9 mouse cellular contexts compared by ENCODE assay signal in the genomic region with DNA sequence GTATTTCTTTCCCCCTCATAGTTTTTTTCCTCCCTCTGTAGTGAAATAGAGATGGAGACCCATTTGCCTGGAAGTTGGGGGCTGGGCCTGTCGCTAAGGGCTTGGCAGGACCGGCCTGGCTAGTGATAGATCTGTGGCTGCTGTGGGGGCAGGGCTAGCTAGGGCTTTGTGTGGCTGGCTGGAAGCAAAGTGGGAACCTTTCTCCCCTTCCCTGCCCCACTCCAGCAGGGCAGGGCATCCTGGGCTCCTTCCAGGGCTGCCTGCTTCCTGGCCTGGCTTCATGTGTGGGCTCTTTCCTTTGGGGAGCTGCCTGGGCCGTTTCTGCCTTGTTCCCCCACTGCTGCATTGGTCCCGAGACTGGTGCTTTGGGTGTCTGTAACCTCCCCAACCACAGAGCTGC. TPM values are rescaled to one million over a fixed set of nuclear protein-coding genes. Genes with fewer than 3 reads are reported as not detected.
A peak's percentile ranks its signal among the peaks of the same experiment; 100 is the strongest.
DNase-seq lines count a peak whose midpoint lies in the region; ATAC-seq and TF ChIP-seq lines count a peak whose summit lies in the region.
"Had no signal": no experiment of that assay in that cellular context is flagged by ENCODE, and none has a peak within 500 bp of the region (broad histone marks: within the 10 kb centered on the region; RNA-seq: fewer than 3 reads in every experiment).

No protein-coding gene starts in this region.

- no peaks in the 10 kb centered on the region for H3K9me3 ChIP-seq in forebrain, embryonic 16.5 days (ENCODE audit: control insufficient read depth, low read length)
- no peaks in the 10 kb centered on the region for H3K9me3 ChIP-seq in limb, embryonic 10.5 days (replicated peaks)
- H3K9me3 ChIP-seq in midbrain, embryonic 15.5 days, result no peaks in the 10 kb centered on the region
- H3K9me3 ChIP-seq: G1E had no signal

- no peak for TF ChIP-seq CTCF in thymus, adult 2 months (IDR thresholded peaks at IDR 0.05; ENCODE audit: borderline replicate concordance, control insufficient read depth, extremely low read depth, insufficient read depth, low read length, poor library complexity)

- peak; percentile 80 for ATAC-seq in forebrain, embryonic 16.5 days
- ATAC-seq in midbrain, embryonic 15.5 days (replicated peaks), result peak; percentile 19; the same call in 1 of the 2 replicates

- H3K36me3 ChIP-seq in forebrain, embryonic 16.5 days (ENCODE audit: control insufficient read depth, insufficient read depth), result peaks cover 7% of the 10 kb centered on the region
- H3K36me3 ChIP-seq in limb, embryonic 10.5 days, result peaks cover 88% of the 10 kb centered on the region
- peaks cover 8% of the 10 kb centered on the region; the same call in 1 of the 2 replicates for H3K36me3 ChIP-seq in midbrain, embryonic 15.5 days (replicated peaks)
- peaks cover 32% of the 10 kb centered on the region for H3K36me3 ChIP-seq in thymus, adult 2 months (ENCODE audit: control insufficient read depth, insufficient read depth, low read length)

- DNase-seq in gastrocnemius, postnatal 10 days, result peak; percentile 47
- DNase-seq in gastrocnemius, postnatal 4 days (ENCODE audit: low spot score in 2 of 2), result no peak
- peak; percentile 60 for DNase-seq in adipocyte (ENCODE audit: low spot score)
- peak; percentile 74 for DNase-seq in limb, embryonic 10.5 days (ENCODE audit: low spot score)
- DNase-seq in thymus, adult 2 months, result no peak
- DNase-seq in spleen, adult 12 weeks (ENCODE audit: low spot score), result no peak

- no peaks in the 10 kb centered on the region for H3K27me3 ChIP-seq in forebrain, embryonic 16.5 days (replicated peaks; ENCODE audit: control insufficient read depth, insufficient read depth, low read length)
- H3K27me3 ChIP-seq in limb, embryonic 10.5 days (ENCODE audit: low read depth, poor library complexity, severe bottlenecking), result no peaks in the 10 kb centered on the region
- no peaks in the 10 kb centered on the region for H3K27me3 ChIP-seq in midbrain, embryonic 15.5 days (replicated peaks)
- no peaks in the 10 kb centered on the region for H3K27me3 ChIP-seq in thymus, adult 2 months (ENCODE audit: control insufficient read depth, insufficient read depth, low read length)

- no peak overlapping the region for H3K4me3 ChIP-seq in forebrain, embryonic 16.5 days (replicated peaks; ENCODE audit: low read length)
- peak overlapping the region; percentile 29 for H3K4me3 ChIP-seq in limb, embryonic 10.5 days
- H3K4me3 ChIP-seq in midbrain, embryonic 15.5 days, result no peak overlapping the region
- no peak overlapping the region for H3K4me3 ChIP-seq in thymus, adult 2 months (ENCODE audit: control insufficient read depth, insufficient read depth, low read length)

- H3K4me1 ChIP-seq in forebrain, embryonic 16.5 days (replicated peaks; ENCODE audit: control insufficient read depth, insufficient read depth, low read length), result peaks cover 20% of the 10 kb centered on the region
- H3K4me1 ChIP-seq in limb, embryonic 10.5 days, result peaks cover 75% of the 10 kb centered on the region
- peaks cover 39% of the 10 kb centered on the region for H3K4me1 ChIP-seq in midbrain, embryonic 15.5 days
- H3K4me1 ChIP-seq in thymus, adult 2 months (replicated peaks; ENCODE audit: control insufficient read depth, insufficient read depth, low read length), result peaks cover 8% of the 10 kb centered on the region

- no peak overlapping the region for H3K4me2 ChIP-seq in forebrain, embryonic 16.5 days (ENCODE audit: low read length)
- no peak overlapping the region for H3K4me2 ChIP-seq in midbrain, embryonic 15.5 days

- TF ChIP-seq POLR2A in thymus, adult 2 months (IDR thresholded peaks at IDR 0.05; ENCODE audit: control insufficient read depth, extremely low read depth, insufficient read depth, low read length, poor library complexity), result no peak

- peak overlapping the region; percentile 30 for H3K9ac ChIP-seq in forebrain, embryonic 16.5 days (replicated peaks; ENCODE audit: low read depth, low read length)
- no peak overlapping the region for H3K9ac ChIP-seq in midbrain, embryonic 15.5 days

- H3K27ac ChIP-seq in forebrain, embryonic 16.5 days (ENCODE audit: low read length), result peak overlapping the region; percentile 73
- H3K27ac ChIP-seq in limb, embryonic 10.5 days, result peak overlapping the region; percentile 94
- peak overlapping the region; percentile 71 for H3K27ac ChIP-seq in midbrain, embryonic 15.5 days
- H3K27ac ChIP-seq in thymus, adult 2 months (ENCODE audit: control insufficient read depth, insufficient read depth, low read length), result no peak overlapping the region

- 4% methylated on average over 4 of the region's 4 CpGs for WGBS in forebrain, embryonic 16.5 days
- 7% methylated on average over 4 of the region's 4 CpGs for WGBS in limb, embryonic 10.5 days
- WGBS in midbrain, embryonic 15.5 days, result 10% methylated on average over 4 of the region's 4 CpGs
- WGBS in thymus, adult 2 months, result 59% methylated on average over 4 of the region's 4 CpGs

RNA-seq across cellular contexts. Expression of gene Lasp1, which starts 19.8 kb away (rescaled TPM):
- total RNA-seq in gastrocnemius, postnatal 10 days (2021), result 10 to 100 TPM; 46.3 to 68.4 TPM
- total RNA-seq in gastrocnemius, postnatal 4 days (2021), result 10 to 100 TPM; 82.0 to 99.0 TPM
- 140 and 159 TPM in 2 replicates for polyA plus RNA-seq in forebrain, embryonic 16.5 days (2015; fragmentation: Nextera tagmentation; extraction: Ambion mirVana)
- 90.0 and 110 TPM in 2 replicates for polyA plus RNA-seq in limb, embryonic 10.5 days (2016; fragmentation: Nextera tagmentation; extraction: Ambion mirVana)
- polyA plus RNA-seq in midbrain, embryonic 15.5 days (2015; fragmentation: Nextera tagmentation; extraction: Ambion mirVana), result 198 and 199 TPM in 2 replicates
- polyA plus RNA-seq in thymus, adult 2 months (2012; rRNA removed), result 167 and 178 TPM in 2 replicates

RNA-seq across cellular contexts. Expression of gene B230217C12Rik, which starts 22.0 kb away (rescaled TPM):
- 1 to 10 TPM in 1 of 2 experiments, under 1 TPM in 1; 0.95 to 1.1 TPM for total RNA-seq in gastrocnemius, postnatal 10 days (2021)
- 1 to 10 TPM; 1.0 to 2.4 TPM for total RNA-seq in gastrocnemius, postnatal 4 days (2021)
- 21.1 and 24.1 TPM in 2 replicates for polyA plus RNA-seq in forebrain, embryonic 16.5 days (2015; fragmentation: Nextera tagmentation; extraction: Ambion mirVana)
- polyA plus RNA-seq in limb, embryonic 10.5 days (2016; fragmentation: Nextera tagmentation; extraction: Ambion mirVana), result 10.9 and 14.0 TPM in 2 replicates
- polyA plus RNA-seq in midbrain, embryonic 15.5 days (2015; fragmentation: Nextera tagmentation; extraction: Ambion mirVana), result 33.3 and 33.8 TPM in 2 replicates
- 4.7 and 6.2 TPM in 2 replicates for polyA plus RNA-seq in thymus, adult 2 months (2012; rRNA removed)
- polyA plus RNA-seq: G1E had no signal

RNA-seq across cellular contexts. Expression of gene Rpl23, which starts 36.3 kb away (rescaled TPM):
- 100 to 1,000 TPM; 793 to 832 TPM for total RNA-seq in gastrocnemius, postnatal 10 days (2021)
- total RNA-seq in gastrocnemius, postnatal 4 days (2021), result 100 to 1,000 TPM; 976 to 983 TPM
- 298 and 306 TPM in 2 replicates for polyA plus RNA-seq in forebrain, embryonic 16.5 days (2015; fragmentation: Nextera tagmentation; extraction: Ambion mirVana)
- polyA plus RNA-seq in limb, embryonic 10.5 days (2016; fragmentation: Nextera tagmentation; extraction: Ambion mirVana), result 449 and 506 TPM in 2 replicates
- polyA plus RNA-seq in midbrain, embryonic 15.5 days (2015; fragmentation: Nextera tagmentation; extraction: Ambion mirVana), result 259 and 277 TPM in 2 replicates
- polyA plus RNA-seq in thymus, adult 2 months (2012; rRNA removed), result 140 and 154 TPM in 2 replicates

RNA-seq across cellular contexts. Expression of gene 1700001P01Rik, which starts 42.9 kb away (rescaled TPM):
- total RNA-seq in gastrocnemius, postnatal 10 days (2021), result not detected
- total RNA-seq in gastrocnemius, postnatal 4 days (2021), result not detected
- polyA plus RNA-seq in forebrain, embryonic 16.5 days (2015; fragmentation: Nextera tagmentation; extraction: Ambion mirVana), result 0.57 and 0.85 TPM in 2 replicates
- 0.43 and 0.74 TPM in 2 replicates for polyA plus RNA-seq in limb, embryonic 10.5 days (2016; fragmentation: Nextera tagmentation; extraction: Ambion mirVana)
- polyA plus RNA-seq in midbrain, embryonic 15.5 days (2015; fragmentation: Nextera tagmentation; extraction: Ambion mirVana), result 0.50 and 1.1 TPM in 2 replicates
- 0.38 and 0.50 TPM in 2 replicates for polyA plus RNA-seq in thymus, adult 2 months (2012; rRNA removed)

RNA-seq across cellular contexts. Expression of gene Cwc25, which starts 52.2 kb away (rescaled TPM):
- 1 to 10 TPM; 8.4 to 9.7 TPM for total RNA-seq in gastrocnemius, postnatal 10 days (2021)
- 10 to 100 TPM; 13.4 to 13.5 TPM for total RNA-seq in gastrocnemius, postnatal 4 days (2021)
- polyA plus RNA-seq in forebrain, embryonic 16.5 days (2015; fragmentation: Nextera tagmentation; extraction: Ambion mirVana), result 17.1 and 19.5 TPM in 2 replicates
- 17.8 and 21.6 TPM in 2 replicates for polyA plus RNA-seq in limb, embryonic 10.5 days (2016; fragmentation: Nextera tagmentation; extraction: Ambion mirVana)
- 16.2 and 17.6 TPM in 2 replicates for polyA plus RNA-seq in midbrain, embryonic 15.5 days (2015; fragmentation: Nextera tagmentation; extraction: Ambion mirVana)
- polyA plus RNA-seq in thymus, adult 2 months (2012; rRNA removed), result 14.9 and 16.6 TPM in 2 replicates

Comparison
In these comparisons a context has a peak if more than half of its experiments do, and no peak if none do; other contexts are left out.
1. DNase-seq: peak in gastrocnemius, postnatal 10 days (single experiment), adipocyte (single experiment) and limb, embryonic 10.5 days (single experiment); none in gastrocnemius, postnatal 4 days (0 of 2), thymus, adult 2 months (single experiment) and spleen, adult 12 weeks (single experiment).